Mouse (Mus musculus): ENCODE results near the gene Cst11.
A peak's percentile ranks its signal among the peaks of the same experiment; 100 is the strongest.
"Not testable (repeated sequence)": the region's sequence is repeated elsewhere in the genome, so short reads cannot be mapped to it uniquely, and the experiment has no call there.

Gene Cst11

GRCm38 (mm10) chr2:148771397-148771796 lies at the start of gene Cst11:
Cst11 (minus strand) TSS chr2:148771497.
- DNase-seq (ENCODE audit: low spot score) = not testable (repeated sequence)

- no peak for DNase-seq (ENCODE audit: low spot score)
Measured at GRCm38 (mm10) chr2:148819909-148820308, 48.6 kb upstream of the Cst11 start, which contains the start of gene Cst13. Cst13 (plus strand) TSS chr2:148820081.

GRCm38 (mm10) chr2:148806696-148807095 lies 35.4 kb upstream of the Cst11 start:
- no peak for DNase-seq (ENCODE audit: low spot score)

- DNase-seq (ENCODE audit: low spot score) = no peak
Measured at GRCm38 (mm10) chr2:148801491-148801921, 30.2 kb upstream of the Cst11 start.

- DNase-seq (ENCODE audit: low spot score) = no peak
Measured at GRCm38 (mm10) chr2:148798485-148798884, 27.2 kb upstream of the Cst11 start, which contains the start of gene Cst8. Cst8 (plus strand) TSS chr2:148798785.

- DNase-seq (ENCODE audit: low spot score) = no peak
Measured at GRCm38 (mm10) chr2:148789142-148789541, 17.8 kb upstream of the Cst11 start, which contains the start of gene Cst12. Cst12 (plus strand) TSS chr2:148789361.

GRCm38 (mm10) chr2:148781709-148782108 lies 10.4 kb upstream of the Cst11 start, which contains the start of gene 8030411F24Rik:
8030411F24Rik (plus strand) TSS chr2:148782009.
- no peak for DNase-seq (ENCODE audit: low spot score)

- DNase-seq (ENCODE audit: low spot score) = no peak
Measured at GRCm38 (mm10) chr2:148763648-148764388, 7.5 kb downstream of the Cst11 start.

- DNase-seq (ENCODE audit: low spot score) = no peak
Measured at GRCm38 (mm10) chr2:148754310-148754846, 16.9 kb downstream of the Cst11 start.

GRCm38 (mm10) chr2:148751893-148752813 lies 19.1 kb downstream of the Cst11 start:
- peak; percentile 81 for DNase-seq (ENCODE audit: low spot score)

GRCm38 (mm10) chr2:148750058-148750457 lies 21.2 kb downstream of the Cst11 start, which contains the start of gene Cstl1:
Cstl1 (plus strand) TSS chr2:148750358.
- no peak for DNase-seq (ENCODE audit: low spot score)

- no peak for DNase-seq (ENCODE audit: low spot score)
Measured at GRCm38 (mm10) chr2:148743846-148744407, 27.4 kb downstream of the Cst11 start.

- DNase-seq (ENCODE audit: low spot score) = no peak
Measured at GRCm38 (mm10) chr2:148743001-148743400, 28.3 kb downstream of the Cst11 start.

GRCm38 (mm10) chr2:148732327-148733000 lies 38.8 kb downstream of the Cst11 start, which contains the start of gene Napb:
Napb (minus strand) TSS chr2:148732467.
- DNase-seq (ENCODE audit: low spot score) = peak; percentile 44

- no peak for DNase-seq (ENCODE audit: low spot score)
Measured at GRCm38 (mm10) chr2:148731614-148732326, 39.5 kb downstream of the Cst11 start.

GRCm38 (mm10) chr2:148719271-148719995 lies 51.9 kb downstream of the Cst11 start:
- no peak for DNase-seq (ENCODE audit: low spot score)

Measured in c-Kit-positive CD71-positive TER-119-positive erythroid progenitor cells, embryonic 14.5 days (primary cell).